Mouse (Mus musculus): ENCODE data around the gene 4930447C04Rik. TPM values are rescaled to one million over a fixed set of nuclear protein-coding genes. Genes with fewer than 3 reads are reported as not detected.

Gene 4930447C04Rik
- under 1 TPM in 2 of 4 experiments, not detected in 2; 0.25 to 0.48 TPM for total RNA-seq (2022)

- DNase-seq (ENCODE audit: low spot score in 2 of 2): no peak
Observed at GRCm38 (mm10) chr12:72940071-72940821, at the start of gene 4930447C04Rik. Gene 4930447C04Rik (minus strand): TSS chr12:72940774.

- DNase-seq (ENCODE audit: low spot score in 2 of 2): peak; percentile 9 to 14
Observed at GRCm38 (mm10) chr12:72983071-72983857, 42.7 kb upstream of the 4930447C04Rik start.

- DNase-seq (ENCODE audit: low spot score in 2 of 2): peak in 1 of 2 experiments; percentile 9
Observed at GRCm38 (mm10) chr12:72982616-72983015, 42.0 kb upstream of the 4930447C04Rik start.

- no peak for DNase-seq (ENCODE audit: low spot score in 2 of 2)
Observed at GRCm38 (mm10) chr12:72979236-72979635, 38.7 kb upstream of the 4930447C04Rik start.

- DNase-seq (ENCODE audit: low spot score in 2 of 2): no peak
Observed at GRCm38 (mm10) chr12:72977851-72978250, 37.3 kb upstream of the 4930447C04Rik start.

DNA sequence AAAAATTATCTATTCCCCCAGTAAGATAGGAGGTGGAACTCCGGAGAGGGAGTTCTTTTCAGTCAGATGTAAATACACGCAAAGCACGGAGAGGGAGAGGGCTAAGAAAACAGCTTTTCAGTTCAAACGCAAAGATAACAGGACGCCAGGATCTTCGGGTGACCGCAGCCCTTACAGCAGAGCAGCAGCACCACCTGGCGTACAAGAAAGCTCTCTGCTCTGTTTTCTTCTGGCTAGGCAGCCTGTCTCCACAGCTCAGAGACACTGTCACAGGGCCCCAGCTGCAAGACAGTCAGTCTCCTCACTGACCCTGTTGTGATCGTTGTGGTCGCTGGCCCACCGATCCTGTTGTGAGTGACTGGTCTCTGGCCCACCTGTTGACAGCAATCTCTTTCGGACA lies 36.1 kb upstream of the 4930447C04Rik start:
- DNase-seq (ENCODE audit: low spot score in 2 of 2): peak; percentile 24 to 55

DNA sequence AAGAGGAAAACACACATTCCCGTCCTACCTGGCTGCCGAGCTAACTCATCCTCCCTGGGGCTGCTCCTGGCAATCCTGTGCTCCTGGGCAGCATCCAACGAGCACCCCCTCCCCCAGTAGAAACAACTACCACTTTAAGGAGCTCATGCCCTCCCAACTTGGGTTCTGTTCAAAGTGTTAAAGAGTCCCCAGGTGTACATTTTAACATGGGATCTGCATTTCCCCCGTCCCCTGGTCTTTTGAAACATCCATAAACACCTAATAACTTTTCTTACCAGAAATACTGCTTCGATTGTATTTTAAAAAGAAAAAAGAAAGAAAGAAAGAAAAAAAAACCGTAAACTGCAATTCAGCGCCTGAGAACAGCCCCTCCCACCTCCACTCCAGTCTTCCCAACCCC lies 35.6 kb upstream of the 4930447C04Rik start:
- DNase-seq (ENCODE audit: low spot score in 2 of 2): no peak

- DNase-seq (ENCODE audit: low spot score in 2 of 2): peak in 1 of 2 experiments; percentile 3
Observed at GRCm38 (mm10) chr12:72973161-72973560, 32.6 kb upstream of the 4930447C04Rik start.

GRCm38 (mm10) chr12:72970620-72971019 lies 30.0 kb upstream of the 4930447C04Rik start:
- DNase-seq (ENCODE audit: low spot score in 2 of 2): no peak

DNA sequence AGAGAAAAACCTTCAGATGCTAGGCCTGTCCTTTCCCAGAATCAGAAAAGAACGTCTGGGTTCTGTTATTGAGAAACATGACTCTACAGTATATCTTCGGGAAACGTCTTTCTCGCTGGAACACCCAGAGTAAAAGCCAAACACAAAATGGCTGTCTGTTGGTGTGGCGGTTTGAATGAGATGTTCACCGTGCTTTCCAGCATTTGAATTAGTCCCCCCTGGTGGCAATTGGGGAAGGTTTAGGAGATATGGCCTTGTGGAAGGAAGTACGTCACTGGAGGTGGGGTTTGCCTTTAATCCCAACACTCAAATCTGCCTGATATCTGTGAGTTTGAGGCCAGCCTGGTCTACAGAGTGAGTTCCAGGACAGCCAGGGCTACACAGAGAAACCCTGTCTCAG lies 27.0 kb upstream of the 4930447C04Rik start:
- no peak for DNase-seq (ENCODE audit: low spot score in 2 of 2)

DNA sequence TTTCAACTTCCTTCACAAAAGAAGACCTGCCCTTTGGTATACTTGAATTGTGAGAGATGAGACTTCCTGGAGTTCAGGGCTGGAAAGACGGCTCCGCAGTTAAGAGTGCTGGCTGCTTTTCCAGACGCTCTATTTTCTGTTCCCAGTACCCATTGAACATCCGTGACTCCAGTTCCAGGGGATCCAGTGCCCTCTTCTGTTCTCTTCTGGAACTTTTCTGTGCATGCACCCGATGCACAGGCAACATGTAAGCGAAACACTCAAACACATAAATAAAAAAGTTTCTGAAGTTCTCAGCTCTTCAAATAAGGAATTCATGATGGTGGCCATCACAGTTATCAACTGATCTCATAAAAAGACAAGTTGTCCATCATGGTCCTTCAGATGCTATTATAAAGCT lies 22.2 kb upstream of the 4930447C04Rik start:
- no peak for DNase-seq (ENCODE audit: low spot score in 2 of 2)

DNA sequence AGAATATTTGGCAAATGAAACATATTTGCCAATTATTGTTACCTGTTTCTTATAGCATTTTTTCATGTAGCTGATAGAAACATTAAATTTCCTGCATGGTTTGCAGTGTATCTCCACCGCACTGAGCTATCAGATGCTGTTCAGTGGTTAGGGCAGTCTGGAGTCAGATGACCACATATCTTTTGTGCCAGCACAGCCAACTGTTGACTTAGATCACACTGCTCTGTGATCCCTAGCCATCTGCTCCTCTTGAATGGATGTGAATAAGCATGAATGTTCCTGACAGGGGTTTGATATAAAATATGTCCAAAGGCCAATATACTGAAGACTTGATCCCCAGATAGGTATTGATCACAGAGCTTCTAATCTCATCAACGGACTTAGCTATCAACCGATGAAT lies 17.9 kb upstream of the 4930447C04Rik start:
- DNase-seq (ENCODE audit: low spot score in 2 of 2): no peak

- DNase-seq (ENCODE audit: low spot score in 2 of 2): no peak
Observed at GRCm38 (mm10) chr12:72957829-72958424, 17.4 kb upstream of the 4930447C04Rik start.

DNA sequence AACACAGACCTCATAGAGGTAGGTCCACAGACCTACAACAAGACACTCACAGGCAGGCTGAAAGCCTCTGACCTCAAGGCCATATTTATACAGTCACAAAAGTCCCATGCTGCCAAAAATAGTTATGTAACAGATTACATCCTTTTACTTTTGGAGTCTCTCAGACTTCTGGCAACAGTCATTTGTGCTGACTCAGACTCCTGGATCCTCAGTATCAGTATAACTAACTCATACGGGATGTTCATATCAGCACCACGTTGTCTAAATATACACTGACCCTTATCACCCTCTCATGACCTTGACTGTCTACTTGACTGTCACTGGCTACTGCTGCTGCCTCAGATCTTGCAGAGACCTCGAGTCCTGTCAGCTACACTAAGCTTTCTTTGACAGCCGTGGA lies 14.3 kb upstream of the 4930447C04Rik start:
- DNase-seq (ENCODE audit: low spot score in 2 of 2): no peak

DNA sequence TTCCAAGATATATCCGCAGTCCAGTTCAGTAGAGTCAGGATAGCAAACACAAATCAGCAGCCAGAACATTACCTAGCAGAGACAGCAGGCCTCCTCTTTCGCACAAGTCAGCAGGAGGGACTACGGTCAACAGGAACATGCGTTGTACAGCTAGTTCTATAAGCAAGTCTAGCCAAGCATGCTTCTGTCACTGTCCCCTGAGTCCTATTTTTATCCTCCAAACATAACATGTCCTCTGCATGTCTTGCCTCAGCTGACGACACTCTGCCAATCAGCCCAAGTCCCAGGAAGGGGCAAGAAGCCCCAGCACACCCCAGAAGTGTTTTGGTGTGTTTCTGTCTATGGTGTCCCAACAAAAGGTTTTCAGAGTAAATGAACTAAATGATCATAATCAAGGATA lies 13.3 kb upstream of the 4930447C04Rik start:
- DNase-seq (ENCODE audit: low spot score in 2 of 2): no peak

GRCm38 (mm10) chr12:72953089-72953488 lies 12.5 kb upstream of the 4930447C04Rik start:
- no peak for DNase-seq (ENCODE audit: low spot score in 2 of 2)

DNA sequence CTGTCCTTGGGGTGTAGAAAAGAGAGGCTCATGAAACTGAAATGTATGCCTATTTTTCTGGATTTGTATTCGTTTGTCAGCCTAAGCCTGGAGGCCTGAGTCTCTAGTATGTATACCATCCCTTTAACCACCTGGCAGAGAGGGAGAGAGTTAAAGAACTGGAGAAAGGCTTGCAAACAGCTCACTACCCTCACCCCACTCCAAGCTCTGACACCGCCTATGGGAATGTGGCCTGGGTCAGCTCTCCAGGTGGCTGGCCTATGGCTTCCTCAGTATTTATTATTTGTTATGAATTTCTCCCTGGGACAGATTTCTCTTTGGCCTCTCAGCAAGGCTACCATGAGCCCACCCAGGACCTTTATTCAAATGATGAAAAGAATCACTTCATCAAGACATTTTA lies 6.8 kb upstream of the 4930447C04Rik start:
- no peak for DNase-seq (ENCODE audit: low spot score in 2 of 2)

DNA sequence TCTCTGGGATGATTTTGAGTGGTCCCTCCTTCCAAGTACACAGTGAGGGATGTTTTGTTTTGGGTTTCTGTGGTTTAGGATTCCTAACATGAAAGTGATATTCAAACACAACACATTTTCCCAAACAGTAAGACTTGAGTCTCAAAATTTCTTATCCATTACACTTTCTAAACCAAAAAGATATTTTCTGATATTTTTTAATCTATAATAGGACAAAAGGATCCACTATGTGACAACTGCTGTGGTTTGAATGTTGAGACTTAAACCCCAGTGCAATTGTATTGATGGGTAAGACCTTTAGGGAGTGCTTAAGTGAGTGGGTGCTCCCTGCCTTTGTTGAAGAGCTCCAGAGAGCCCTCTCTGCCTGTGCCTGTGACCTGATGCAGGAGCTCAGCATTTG lies 6.2 kb upstream of the 4930447C04Rik start:
- DNase-seq (ENCODE audit: low spot score in 2 of 2): no peak

- DNase-seq (ENCODE audit: low spot score in 2 of 2): no peak
Observed at GRCm38 (mm10) chr12:72946064-72946395, 5.5 kb upstream of the 4930447C04Rik start.

GRCm38 (mm10) chr12:72945301-72946063 lies 4.9 kb upstream of the 4930447C04Rik start:
- no peak for DNase-seq (ENCODE audit: low spot score in 2 of 2)

GRCm38 (mm10) chr12:72944411-72945225 lies 4.0 kb upstream of the 4930447C04Rik start:
- no peak for DNase-seq (ENCODE audit: low spot score in 2 of 2)

Measured in gastrocnemius, adult 8-10 months (tissue).